Mouse (Mus musculus): ENCODE measurements around the gene Sigirr. TPM values are rescaled to one million over a fixed set of nuclear protein-coding genes. Genes with fewer than 3 reads are reported as not detected.
A peak's percentile ranks its signal among the peaks of the same experiment; 100 is the strongest.

Gene Sigirr
- total RNA-seq, 2 experiments from 2014 or later: 4.8 to 7.7 TPM

DNA sequence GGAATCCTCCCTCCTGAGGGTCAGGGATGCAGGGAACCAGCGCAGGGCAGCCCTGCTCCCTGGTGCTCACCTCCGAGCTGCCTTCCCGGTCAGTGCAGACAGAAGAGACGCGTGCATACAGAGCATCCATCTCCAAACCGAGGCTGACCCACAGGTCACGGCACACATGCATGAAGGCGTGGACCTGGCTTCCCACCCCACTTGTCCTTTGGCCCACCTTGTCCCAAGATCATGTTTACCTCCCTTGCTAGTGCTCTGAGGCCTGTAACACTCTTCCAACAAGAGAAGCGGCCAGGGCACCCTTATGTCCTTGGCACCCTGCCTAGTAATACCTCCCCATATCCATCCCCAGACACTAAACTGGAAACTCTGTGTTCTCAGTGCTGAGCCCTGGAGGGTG is 15.5 kb upstream of the Sigirr start:
- intact Hi-C loops (cut with DNase I): no loop called here
- DNase-seq (ENCODE audit: low spot score): no peak

DNA sequence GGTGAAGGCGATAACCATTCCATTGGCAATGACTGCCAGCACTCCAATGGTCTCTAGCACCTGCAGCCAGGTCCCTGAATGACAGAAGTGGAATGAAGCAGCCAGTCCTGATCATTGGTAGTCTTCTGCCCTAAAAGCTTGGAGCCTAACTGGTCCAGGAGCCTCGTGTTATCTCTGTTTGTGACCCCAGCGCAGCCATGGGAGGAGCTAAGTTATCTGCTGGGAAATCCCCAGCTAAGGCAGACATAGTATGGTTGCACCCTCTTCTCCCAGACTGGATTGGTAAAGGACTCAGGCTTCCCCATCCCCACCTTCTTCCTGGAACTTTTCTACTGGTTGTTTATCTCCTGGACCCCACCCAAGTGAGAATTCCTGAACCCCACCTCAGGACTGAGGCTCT is 2.8 kb upstream of the Sigirr start:
- DNase-seq (ENCODE audit: low spot score): no peak
- intact Hi-C loops (cut with DNase I): no loop called here

DNA sequence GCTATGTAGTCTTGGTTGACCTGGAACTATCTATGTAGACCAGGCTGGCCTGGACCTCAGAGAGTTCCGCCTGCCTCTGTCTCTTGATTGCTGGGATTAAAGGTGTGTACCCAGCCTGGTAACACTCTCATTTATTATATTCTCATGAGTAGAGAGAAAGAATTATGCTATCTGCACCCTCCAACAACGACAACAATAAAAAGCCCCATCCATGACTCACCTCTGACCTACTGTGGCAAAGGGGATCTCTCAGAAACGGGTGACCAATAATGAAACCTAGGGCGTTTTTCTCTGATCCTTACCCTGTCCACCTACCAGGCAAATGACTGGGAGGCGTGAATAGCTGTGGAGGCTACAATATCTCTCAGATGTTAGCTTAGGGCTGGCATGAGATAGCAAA is 3.2 kb downstream of the Sigirr start:
- no peak for DNase-seq (ENCODE audit: low spot score)
- intact Hi-C loops (cut with DNase I): loop anchor here (10.0 kb wide), 1 partner anchor 268 kb away; no protein-coding TSS in a partner anchor

DNA sequence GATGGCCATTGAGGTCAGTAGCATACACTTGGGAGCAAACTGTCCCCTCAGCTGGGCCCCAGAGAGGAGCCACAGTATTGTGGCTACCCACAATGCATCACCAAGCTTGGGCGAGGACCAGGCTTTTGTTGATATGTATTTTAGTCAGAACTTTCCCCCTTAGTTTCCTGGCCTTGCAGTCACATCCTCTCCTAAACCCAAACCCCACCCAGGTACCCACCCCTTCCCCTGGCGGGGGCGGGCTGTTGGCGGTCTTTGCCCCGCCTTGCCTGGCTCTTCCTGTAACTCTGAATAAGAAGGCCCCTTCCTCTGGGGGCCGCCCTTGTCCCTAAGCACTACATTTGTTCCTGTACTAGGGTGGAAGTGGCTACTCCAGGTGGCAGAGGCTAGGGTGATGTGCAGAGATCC is 3.7 kb downstream of the Sigirr start:
- intact Hi-C loops (cut with DNase I): loop anchor here (10.0 kb wide), 1 partner anchor 268 kb away; no protein-coding TSS in a partner anchor
- peak; percentile 78 for DNase-seq (ENCODE audit: low spot score)

DNA sequence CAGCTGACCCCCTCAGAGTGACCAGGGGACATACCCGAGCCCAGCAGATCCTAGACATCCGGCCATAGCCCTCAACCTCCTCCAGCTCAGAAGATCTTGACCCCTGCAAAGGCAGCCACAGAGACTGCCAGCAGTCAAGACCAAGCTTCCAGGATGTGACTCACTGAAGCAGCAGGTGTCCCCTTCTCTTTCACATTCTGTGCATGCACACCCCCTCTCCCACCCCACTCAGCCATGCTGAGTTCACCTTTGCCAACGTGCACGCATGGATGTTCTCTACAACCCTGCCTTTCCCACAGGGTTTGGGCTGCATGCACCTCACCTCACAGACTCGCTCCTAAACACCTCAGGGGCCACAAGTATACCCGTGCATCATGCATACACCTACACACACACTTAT is 4.4 kb downstream of the Sigirr start:
- DNase-seq (ENCODE audit: low spot score): no peak
- intact Hi-C loops (cut with DNase I): loop anchor here (10.0 kb wide), 1 partner anchor 269 kb away; no protein-coding TSS in a partner anchor

DNA sequence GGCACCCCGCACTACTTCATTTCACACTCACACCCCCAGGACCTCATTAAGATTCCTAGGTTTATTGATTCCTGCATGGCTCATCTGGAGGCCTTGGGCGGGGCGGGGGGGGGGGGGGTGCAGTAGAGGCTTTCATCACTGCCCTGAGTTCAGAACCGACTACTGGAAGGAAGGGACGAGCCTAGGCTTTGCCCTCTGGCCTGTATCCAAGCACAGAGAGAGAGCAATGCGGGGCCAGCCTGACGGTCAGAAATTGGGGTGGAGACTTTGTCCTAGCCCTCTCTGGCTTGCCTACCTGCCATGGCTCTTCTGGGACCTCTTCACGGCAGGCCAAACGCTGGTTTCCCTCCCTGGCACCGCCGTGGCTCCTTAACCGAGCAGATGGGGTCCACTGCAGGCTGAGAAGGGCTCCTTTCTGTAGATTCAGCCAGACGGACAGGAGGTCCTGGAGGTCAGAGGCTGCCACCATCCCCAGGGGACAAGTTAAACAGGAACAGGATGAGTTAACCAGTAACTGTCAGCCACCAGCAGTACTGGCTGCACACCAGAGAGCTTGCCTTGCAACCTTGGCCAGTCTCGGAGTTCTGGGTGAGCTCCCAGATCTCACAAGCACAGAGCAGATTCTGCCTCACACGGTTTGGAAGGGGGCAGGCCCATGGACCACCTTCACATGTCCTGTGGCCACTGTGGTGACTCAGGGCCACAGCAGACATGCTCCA is 5.7 kb downstream of the Sigirr start:
- DNase-seq (ENCODE audit: low spot score): no peak
- intact Hi-C loops (cut with DNase I): loop anchor here (10.0 kb wide), 1 partner anchor 270 kb away; no protein-coding TSS in a partner anchor

DNA sequence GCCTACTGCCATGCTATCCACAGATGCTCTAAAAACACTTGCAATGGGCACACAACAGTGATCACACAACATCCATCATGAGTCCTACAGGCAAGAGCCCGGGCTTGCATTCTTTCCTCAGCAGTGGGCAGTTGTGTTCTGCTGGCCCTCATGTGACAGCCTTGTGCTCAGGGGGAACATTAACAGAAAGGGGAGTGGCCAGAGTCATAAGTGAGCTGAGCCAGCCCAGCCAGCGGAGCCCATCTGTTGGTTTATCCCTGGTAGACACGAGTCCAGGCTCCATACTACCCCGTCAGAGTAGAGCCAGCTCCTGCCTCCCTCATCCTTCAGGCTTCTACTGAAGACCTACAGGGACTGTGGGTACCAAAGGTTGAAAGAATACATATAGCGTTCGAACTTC is 6.4 kb downstream of the Sigirr start:
- no peak for DNase-seq (ENCODE audit: low spot score)
- intact Hi-C loops (cut with DNase I): loop anchor here (2.0 to 10.0 kb wide), 2 partner anchors 37 to 271 kb away; no protein-coding TSS in a partner anchor

DNA sequence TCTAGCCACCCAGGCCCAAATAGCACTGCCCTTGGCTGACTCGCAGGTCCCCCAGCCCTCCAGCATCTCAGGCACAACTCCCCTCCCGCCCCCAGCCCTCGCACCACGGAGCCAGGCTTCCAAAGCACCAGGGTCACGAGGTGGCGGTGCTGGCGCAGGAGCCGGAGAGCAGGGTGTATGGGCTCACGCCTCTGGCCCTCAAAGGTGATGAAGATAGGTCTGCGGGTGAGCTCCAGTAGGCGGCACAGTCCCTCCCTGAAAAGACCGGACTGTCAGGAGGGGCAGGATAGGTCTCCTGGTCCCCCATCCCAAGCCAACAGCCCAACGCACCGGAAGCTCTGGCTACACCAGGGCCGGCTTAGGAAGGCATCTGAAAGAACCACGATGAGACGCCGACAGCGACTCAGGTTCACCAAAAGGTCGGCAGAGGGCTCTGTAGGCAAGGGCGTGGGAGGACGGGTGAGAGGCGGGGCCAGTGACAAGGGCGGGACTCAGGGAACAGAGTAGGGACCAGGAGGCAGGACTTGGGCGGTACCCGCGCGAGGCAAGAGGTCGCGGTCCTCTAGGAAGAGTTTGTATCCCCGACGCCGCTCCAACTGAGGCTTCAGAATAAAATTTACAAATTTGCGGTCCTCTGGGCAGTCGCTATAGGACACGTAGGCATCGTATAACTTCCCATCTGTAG is 8.2 kb downstream of the Sigirr start:
- intact Hi-C loops (cut with DNase I): loop anchor here (1.0 to 10.0 kb wide), 3 partner anchors 39 to 273 kb away; no protein-coding TSS in a partner anchor
- peak; percentile 70 for DNase-seq (ENCODE audit: low spot score)

DNA sequence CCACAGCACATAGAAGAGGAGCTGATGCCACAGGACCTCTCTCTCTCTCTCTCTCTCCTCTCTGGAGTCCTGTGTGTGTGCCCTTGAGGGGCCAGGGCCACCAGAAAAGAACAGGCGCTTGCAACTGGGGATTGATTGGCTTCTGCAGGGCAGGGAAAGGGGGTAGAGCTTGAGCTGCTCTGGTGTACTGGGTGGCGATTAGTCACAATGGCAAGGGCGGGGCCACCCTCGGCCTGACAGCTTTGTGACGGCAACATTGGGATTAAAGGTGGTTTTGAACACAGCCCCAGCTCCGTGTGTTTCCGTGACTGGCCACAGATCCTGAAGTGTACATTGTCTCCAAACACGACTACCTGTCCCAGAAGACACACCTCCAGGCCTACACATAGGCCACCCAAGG is 10.1 kb downstream of the Sigirr start:
- no peak for DNase-seq (ENCODE audit: low spot score)
- intact Hi-C loops (cut with DNase I): loop anchor here (10.0 kb wide), 1 partner anchor 275 kb away; no protein-coding TSS in a partner anchor

DNA sequence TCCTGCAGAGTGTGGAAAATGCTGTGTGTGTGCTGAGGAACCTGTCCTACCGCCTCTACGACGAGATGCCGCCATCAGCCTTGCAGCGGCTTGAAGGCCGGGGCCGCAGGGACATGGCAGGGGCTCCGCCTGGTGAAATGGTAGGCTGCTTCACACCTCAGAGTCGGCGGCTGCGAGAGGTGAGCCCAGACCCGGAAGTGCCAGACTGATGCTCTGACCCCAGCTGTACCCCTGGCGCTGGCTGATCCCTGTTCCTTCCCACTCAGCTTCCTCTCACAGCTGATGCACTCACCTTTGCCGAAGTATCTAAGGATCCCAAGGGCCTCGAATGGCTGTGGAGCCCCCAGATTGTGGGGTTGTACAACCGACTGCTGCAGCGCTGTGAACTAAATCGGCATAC is 11.9 kb downstream of the Sigirr start:
- intact Hi-C loops (cut with DNase I): no loop called here
- no peak for DNase-seq (ENCODE audit: low spot score)

DNA sequence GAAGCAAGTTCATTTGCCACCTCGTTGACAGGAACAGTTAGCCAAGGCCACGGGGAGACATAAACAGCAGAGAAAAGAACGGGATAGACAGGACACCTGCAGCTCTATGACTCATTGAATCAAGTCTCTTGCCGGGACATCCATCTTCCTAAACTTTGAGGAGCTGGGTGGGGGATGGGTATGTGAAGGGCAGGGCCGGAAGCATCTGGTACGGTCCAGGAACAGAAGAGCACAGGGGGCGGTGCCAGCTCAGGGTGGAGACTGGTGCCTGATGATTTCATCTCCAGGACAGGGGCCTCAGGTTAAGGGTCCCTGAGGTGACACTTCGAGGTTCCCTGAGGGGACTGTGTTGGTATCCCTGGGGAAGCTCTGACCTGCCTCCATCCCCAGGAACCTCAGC is 12.5 kb downstream of the Sigirr start:
- intact Hi-C loops (cut with DNase I): no loop called here
- DNase-seq (ENCODE audit: low spot score): no peak

DNA sequence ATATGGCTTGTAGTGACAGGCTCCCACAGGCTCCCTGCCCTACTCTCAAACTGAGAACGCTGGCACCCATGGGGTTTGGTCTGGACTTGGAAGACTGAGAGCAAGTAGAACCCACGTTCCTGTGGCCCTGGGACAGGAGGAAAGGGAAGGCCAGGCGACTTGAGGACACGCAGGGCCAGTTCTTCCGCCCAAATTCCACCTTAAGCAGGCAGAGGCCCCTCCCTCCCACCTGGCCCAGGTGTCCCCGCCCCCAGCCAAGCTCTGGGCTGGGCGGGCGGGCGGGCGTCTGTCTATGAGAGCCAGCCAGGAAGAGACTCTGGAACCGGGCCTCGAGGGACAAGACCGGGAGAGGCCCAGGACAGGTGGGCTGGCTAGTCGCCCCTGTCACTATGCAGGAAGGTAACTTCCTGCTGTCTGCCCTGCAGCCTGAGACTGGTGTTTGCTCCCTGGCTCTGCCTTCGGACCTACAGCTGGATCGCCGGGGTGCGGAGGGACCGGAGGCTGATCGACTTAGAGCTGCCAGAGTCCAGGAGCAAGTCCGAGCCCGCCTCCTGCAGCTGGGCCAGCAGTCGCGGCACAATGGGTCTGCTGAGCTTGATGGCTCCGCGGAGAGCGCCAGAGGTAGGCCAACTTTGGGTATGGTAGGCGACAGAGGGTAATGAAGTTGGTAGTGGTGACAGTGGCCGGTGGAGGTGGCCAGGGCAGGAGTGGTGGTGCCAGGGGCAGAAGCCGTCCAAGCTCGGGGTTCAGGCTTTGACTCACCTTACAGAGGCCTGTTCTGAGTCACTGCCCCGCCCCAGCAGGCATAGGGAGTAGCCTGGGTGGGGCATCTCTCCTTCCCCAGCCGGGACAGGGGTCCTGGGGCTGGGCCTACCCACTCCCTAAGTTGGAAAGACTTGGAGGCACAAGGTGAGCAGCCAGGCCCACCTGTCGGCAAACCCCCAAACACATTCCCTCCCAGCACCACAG is 20.6 kb downstream of the Sigirr start:
- intact Hi-C loops (cut with DNase I): no loop called here

DNA sequence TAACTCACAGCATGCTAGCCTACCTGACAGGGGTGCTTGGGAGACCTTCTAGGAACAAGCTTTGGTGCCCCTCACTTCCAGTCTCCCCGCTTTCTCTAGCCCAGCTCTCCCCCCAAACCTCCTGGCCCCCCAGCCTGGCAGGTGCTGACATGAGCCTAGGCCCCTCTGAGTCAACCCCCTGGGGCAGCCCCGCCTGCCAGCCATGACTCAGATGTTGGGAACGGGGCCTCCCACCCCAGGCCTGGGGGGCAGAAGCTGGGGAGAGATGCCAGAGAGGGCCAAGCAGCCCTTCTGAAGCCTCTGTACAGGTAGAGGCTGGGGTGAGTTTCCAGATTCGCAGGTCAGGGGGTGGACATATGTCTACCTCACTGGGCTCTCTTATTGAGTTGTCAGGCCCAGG is 21.5 kb downstream of the Sigirr start:
- no peak for DNase-seq (ENCODE audit: low spot score)
- intact Hi-C loops (cut with DNase I): no loop called here

More for the DNA sequence above, 20.6 kb downstream of the Sigirr start:
- DNase-seq (ENCODE audit: low spot score): no peak

DNA sequence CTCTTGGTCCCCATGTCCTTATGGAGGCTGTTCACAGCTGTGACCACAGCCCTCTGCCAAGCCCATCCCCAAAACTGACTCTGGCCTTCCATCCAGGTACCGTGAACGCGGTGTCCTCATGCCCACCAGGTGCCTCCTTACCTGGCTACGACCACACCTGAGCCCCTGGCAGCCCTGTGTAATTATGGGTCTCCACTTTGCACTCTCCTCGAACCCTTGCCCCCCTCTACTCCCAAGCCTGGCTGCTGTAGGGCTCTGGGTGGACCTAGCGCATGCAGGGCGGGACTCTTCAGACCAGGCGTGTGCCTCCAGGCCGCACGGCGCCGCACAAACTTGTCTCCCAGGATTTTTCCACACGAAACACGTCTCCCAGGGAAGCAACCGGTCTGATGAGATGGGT is 22.5 kb downstream of the Sigirr start, which contains the start of gene Pkp3:
Gene Pkp3, plus strand, starts transcription at position 378 of the 400 bp plus-strand sequence.
- no peak for DNase-seq (ENCODE audit: low spot score)
- intact Hi-C loops (cut with DNase I): no loop called here

DNA sequence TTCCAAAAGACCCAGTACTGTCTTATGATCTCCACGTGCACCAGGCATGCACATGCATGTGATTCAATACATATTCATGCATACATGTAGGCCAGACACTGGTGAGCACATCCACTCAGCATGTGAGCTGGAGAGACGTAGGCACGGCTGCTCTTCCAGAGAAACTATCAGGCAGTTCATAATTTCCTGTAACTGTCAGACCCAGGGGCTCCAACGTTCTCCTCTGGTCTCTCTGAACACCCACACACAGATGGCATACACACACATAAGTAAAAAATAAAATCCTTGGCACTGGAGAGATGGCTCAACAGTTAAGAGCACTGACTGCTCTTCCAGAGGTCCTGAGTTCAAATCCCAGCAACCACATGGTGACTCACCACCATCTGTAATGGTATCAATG is 26.6 kb downstream of the Sigirr start:
- no peak for DNase-seq (ENCODE audit: low spot score)
- intact Hi-C loops (cut with DNase I): no loop called here

DNA sequence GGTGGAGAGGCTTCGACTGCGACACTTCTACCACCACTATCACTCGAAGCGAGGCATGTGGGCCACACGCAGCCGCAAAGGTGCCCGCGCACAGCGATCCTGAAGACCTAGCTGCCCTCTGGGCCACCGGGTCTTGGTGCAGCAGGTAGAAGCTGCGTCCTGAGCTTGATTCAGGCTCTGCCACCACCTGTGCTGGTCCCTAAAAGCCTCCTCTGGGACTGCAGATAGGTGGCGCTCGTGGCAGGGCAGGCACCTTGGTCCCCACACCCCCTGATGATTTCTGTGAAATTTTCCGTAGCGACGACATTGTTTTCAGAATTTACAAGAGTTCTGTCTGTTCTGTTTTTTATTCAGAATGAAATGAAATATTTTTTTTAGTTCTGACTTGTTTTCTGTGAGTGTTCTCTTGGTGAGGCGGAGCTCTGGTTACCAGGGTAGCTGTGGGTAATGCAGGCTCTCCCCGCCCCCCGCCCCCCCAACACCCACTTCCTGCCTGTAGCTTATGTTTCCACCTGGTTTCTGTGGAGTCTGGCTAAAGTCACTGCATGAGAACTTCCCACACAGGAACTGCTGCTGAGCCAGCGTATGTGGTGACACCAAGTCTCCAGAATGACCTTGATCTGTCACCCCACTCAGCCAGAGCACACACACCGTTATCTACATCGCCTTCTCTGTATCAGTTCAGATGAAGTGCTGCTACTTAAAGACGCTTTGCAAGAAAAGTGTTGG is 28.2 kb downstream of the Sigirr start:
- DNase-seq (ENCODE audit: low spot score): no peak
- intact Hi-C loops (cut with DNase I): no loop called here

DNA sequence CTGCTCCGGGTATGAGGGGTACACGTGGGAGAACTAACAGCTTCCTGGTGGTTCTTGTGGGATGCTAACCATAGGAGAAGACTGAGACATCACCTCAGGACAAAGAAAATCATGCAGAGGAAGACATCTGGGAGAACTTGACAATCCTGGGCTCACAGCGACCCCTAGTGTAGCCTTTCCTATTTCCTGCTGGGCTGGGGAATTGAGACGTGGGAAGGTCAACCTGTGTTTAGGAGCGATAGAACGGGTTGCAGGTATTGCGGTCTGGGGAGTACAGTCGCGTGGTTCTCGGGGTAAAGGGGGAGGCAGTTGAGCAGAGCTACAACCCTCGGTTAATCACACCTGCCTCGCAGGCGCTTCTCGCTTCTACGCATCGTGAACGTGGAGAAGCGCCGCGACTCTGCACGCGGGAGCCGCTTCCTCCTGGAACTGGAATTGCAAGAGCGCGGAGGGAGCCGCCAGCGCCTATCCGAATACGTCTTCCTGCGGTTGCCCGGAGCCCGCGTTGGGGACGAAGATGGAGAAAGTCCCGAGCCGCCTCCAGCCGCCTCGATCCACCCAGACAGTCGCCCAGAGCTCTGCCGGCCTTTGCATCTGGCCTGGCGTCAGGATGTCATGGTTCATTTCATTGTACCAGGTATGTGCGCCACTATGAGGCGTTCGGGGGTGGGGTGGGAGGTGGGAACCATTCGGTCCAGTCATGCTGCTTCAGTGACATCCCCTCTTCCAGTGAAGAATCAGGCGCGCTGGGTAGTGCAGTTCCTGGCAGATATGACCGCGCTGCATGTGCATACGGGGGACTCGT is 30.1 kb downstream of the Sigirr start:
- intact Hi-C loops (cut with DNase I): loop anchor here (1.0 kb wide), 2 partner anchors 106 to 160 kb away; no protein-coding TSS in a partner anchor
- no peak for DNase-seq (ENCODE audit: low spot score)

DNA sequence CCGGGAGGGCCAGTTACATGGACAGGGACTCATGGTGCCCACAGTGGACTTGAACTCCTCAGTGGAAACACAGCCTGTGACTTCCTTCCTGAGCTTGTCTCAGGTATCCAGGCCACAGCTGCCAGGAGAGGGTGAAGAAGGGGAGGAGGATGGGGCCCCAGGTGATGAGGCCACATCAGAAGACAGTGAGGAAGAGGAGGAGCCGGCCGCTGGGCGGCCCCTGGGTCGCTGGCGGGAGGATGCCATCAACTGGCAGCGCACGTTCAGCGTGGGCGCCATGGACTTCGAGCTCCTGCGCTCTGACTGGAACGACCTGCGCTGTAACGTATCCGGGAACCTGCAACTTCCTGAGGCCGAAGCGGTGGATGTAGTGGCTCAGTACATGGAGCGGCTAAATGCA is 32.0 kb downstream of the Sigirr start:
- intact Hi-C loops (cut with DNase I): no loop called here
- DNase-seq (ENCODE audit: low spot score): no peak

Data from heart, postnatal 25 days (tissue).